Mouse (Mus musculus): ENCODE data around the gene Zdhhc17. TPM values are rescaled to one million over a fixed set of nuclear protein-coding genes. Genes with fewer than 3 reads are reported as not detected.

Zdhhc17 gene
- total RNA-seq, 4 experiments from 2014 or later: 18.6 to 23.3 (median 21.5) TPM

DNA sequence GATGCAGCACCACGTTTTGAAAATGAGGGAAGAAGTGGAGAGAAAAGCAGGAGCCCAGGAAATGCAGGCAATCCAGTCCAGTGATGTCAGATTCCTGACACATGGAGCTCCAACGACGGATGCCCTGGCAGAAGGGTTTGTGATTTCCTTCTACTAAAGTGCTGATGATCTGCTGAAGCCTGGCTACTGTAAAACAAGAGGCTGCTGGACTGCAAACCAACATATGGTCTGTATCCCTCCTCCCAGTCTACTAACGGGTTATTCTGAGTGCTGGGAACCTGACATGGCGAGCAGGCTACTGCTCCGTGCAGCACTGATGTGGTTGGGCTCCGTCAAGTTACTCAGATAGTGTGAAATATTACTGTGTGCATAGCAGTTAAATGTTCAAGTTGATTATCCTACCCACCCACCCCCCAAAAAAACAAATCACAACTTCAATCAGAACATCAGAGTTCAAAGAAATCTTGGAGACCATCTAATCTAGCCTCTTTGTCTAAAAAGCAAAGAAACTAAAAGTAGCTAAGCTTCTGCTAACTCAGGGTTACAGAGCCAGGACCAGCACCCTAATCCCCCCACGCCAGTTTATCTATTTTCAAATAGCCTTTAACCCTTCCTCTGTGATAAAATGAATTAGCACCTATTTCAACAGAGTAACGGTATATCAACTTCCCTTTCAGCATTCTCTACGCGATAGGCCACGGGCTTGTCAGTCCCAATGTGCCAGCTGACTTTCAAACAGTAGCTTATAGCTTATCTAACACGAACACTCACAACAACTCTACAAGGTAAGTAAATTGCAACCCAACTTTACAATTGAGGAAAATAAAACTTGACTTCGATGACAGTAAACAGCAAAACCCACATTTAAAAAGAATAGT is 4.1 kb downstream of the Zdhhc17 start:
- no peak for DNase-seq (ENCODE audit: low spot score in 2 of 2)

DNA sequence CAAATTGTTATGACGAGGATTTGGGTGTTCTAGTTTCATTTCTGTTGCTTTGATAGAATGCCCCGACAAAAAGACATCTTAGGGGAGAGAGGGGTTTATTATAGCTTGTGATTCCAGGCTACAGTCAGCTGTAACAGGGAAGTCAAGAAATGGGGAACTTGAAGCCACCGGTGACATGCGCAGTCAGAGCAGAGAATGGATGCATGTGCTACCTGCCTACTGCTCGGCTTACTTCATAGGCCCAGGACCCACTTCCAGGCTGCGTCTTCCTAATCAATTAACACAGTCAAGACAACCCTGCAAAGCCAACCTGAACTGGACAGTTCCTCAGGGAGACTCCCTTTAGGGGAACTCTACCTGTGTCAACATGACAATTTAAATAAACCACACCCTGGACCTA is 5.7 kb downstream of the Zdhhc17 start:
- no peak for DNase-seq (ENCODE audit: low spot score in 2 of 2)

- DNase-seq (ENCODE audit: low spot score in 2 of 2): no peak
Measured at GRCm38 (mm10) chr10:110999201-110999600, 10.7 kb downstream of the Zdhhc17 start.

- DNase-seq (ENCODE audit: low spot score in 2 of 2): no peak
Measured at GRCm38 (mm10) chr10:110997180-110997579, 12.8 kb downstream of the Zdhhc17 start.

DNA sequence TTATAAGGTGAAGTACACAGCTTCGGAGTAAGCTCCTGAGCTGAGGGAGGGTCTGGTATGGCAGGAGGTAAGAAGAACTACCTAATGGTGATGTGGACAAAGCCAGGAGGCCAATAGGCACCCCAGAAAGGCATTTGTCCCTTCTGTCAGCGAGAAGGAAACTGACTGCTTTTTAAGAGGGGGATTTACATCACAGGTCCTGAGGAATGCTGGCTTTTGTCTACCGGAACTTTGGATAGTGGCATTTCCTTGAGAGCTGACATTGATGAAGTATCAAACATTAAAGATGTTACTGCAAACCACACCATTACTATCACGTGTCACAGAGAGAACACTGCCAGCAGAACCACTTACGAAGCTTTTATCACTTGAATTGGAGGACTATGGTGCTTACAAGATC is 15.2 kb downstream of the Zdhhc17 start:
- DNase-seq (ENCODE audit: low spot score in 2 of 2): no peak

- peak in 1 of 2 experiments; percentile 16 for DNase-seq (ENCODE audit: low spot score in 2 of 2)
Measured at GRCm38 (mm10) chr10:110993249-110993648, 16.7 kb downstream of the Zdhhc17 start.

- DNase-seq (ENCODE audit: low spot score in 2 of 2): no peak
Measured at GRCm38 (mm10) chr10:110992047-110992431, 17.9 kb downstream of the Zdhhc17 start.

- DNase-seq (ENCODE audit: low spot score in 2 of 2): no peak
Measured at GRCm38 (mm10) chr10:110991307-110992046, 18.5 kb downstream of the Zdhhc17 start.

- no peak for DNase-seq (ENCODE audit: low spot score in 2 of 2)
Measured at GRCm38 (mm10) chr10:110989729-110990128, 20.2 kb downstream of the Zdhhc17 start.

GRCm38 (mm10) chr10:110986682-110987081 is 23.3 kb downstream of the Zdhhc17 start:
- DNase-seq (ENCODE audit: low spot score in 2 of 2): no peak

DNA sequence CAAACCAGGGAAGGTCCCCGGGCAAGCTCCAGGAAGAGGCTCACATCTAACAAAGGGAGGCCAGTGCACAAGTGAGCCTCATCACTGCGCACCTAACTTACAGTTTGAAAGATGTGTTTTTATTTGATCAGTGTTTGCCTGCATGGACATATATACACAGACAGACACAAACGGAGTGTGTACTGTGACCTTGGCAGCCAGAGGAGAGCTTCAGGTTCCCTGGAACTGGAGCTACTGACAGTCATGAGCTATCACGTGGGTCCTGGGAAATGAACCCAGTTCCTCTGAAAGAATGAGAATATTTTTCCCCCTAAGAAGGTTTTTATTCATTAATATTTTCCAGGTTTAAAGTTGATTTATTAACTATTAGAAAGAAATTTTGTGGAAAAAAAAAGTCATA is 27.2 kb downstream of the Zdhhc17 start:
- no peak for DNase-seq (ENCODE audit: low spot score in 2 of 2)

DNA sequence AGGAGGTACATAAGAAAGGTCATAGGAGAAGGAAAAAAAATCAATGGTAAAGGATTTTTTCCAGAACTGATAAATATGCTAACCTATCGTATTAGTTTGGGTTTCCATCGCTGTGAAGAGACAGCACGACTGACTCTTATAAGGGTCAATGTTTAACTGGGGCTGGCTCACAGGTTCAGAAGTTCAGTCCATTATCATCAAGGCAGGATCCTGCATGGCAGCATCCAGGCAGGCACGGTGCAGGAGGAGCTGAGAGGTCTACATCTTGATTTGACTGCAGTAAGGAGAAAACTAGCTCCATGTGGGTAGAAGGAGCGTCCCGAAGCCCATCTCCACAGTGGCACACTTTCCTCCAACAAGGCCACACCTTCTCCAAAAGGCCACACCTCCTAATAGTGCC is 29.5 kb downstream of the Zdhhc17 start:
- no peak for DNase-seq (ENCODE audit: low spot score in 2 of 2)

GRCm38 (mm10) chr10:110979431-110979830 is 30.5 kb downstream of the Zdhhc17 start:
- no peak for DNase-seq (ENCODE audit: low spot score in 2 of 2)

DNA sequence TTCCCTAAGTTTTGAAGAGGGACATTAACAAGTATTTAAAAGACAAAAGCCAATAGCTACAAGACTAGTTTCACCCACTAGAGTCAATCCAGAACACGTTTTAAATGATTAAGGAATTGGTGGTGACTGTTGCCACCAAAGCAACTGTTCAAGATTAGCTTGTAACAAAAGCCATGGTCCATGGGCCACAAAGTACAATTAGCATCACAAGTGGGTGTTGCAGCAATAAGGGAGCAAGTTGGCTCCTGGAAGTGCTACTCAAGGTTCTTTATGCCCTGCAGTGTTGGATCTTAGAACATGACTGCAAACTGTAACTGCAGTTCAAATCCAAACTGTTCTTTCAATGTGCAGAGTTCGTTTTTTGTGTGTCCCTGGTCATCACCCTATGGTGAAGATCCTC is 32.6 kb downstream of the Zdhhc17 start:
- DNase-seq (ENCODE audit: low spot score in 2 of 2): no peak

GRCm38 (mm10) chr10:110976046-110976445 is 33.9 kb downstream of the Zdhhc17 start:
- DNase-seq (ENCODE audit: low spot score in 2 of 2): no peak

GRCm38 (mm10) chr10:110974885-110975284 is 35.1 kb downstream of the Zdhhc17 start:
- no peak for DNase-seq (ENCODE audit: low spot score in 2 of 2)

- peak; percentile 14 to 19 for DNase-seq (ENCODE audit: low spot score in 2 of 2)
Measured at GRCm38 (mm10) chr10:110974463-110974862, 35.5 kb downstream of the Zdhhc17 start.

- no peak for DNase-seq (ENCODE audit: low spot score in 2 of 2)
Measured at GRCm38 (mm10) chr10:110971998-110972397, 37.9 kb downstream of the Zdhhc17 start.

- no peak for DNase-seq (ENCODE audit: low spot score in 2 of 2)
Measured at GRCm38 (mm10) chr10:110971483-110971882, 38.5 kb downstream of the Zdhhc17 start.

GRCm38 (mm10) chr10:110971044-110971443 is 38.9 kb downstream of the Zdhhc17 start:
- no peak for DNase-seq (ENCODE audit: low spot score in 2 of 2)

DNA sequence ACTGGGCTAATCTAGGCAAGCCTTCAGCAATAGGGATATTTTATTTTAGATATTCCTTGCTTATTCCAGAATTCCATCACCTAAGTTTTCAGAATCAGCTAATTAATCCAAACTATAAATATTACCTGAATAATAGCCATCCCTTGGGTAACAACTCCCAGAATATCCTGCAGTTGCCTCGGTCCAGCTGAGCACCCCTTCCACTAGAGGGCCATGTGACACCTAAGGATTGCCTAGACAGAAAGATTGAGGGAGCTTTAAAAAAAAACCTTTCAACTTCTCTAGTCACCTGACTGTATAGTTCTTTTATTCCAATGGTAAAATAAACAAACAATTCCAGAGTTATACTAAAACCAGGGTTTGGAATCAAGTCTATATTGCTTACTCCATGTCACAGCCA is 47.8 kb downstream of the Zdhhc17 start:
- DNase-seq (ENCODE audit: low spot score in 2 of 2): no peak

- DNase-seq (ENCODE audit: low spot score in 2 of 2): no peak
Measured at GRCm38 (mm10) chr10:110960841-110961240, 49.1 kb downstream of the Zdhhc17 start.

- DNase-seq (ENCODE audit: low spot score in 2 of 2): no peak
Measured at GRCm38 (mm10) chr10:110959781-110960180, 50.2 kb downstream of the Zdhhc17 start.

All from gastrocnemius, adult 8-10 months (tissue).